Mouse (Mus musculus): ENCODE measurements around the gene Grb14. TPM values are rescaled to one million over a fixed set of nuclear protein-coding genes. Genes with fewer than 3 reads are reported as not detected.

Gene Grb14
- polyA plus RNA-seq (2012; rRNA removed), result 2.4 and 2.6 TPM in 2 replicates

GRCm38 (mm10) chr2:65024887-65025286 is at the start of gene Grb14:
Gene Grb14 (minus strand): TSS chr2:65024987.

Other genes starting within 250 kb of the Grb14 start
- 2.5 and 3.0 TPM in 2 replicates for gene Cobll1, start 214.4 kb upstream of the Grb14 start, polyA plus RNA-seq (2012; rRNA removed)